Mouse (Mus musculus) bone marrow macrophage, adult 2 months (primary cell): Measurements from ENCODE around the gene Taar9.

Source experiments
- CTCF ChIP-seq: IDR thresholded peaks from 2 replicates; pipeline ENCODE4 v1.5.1; 2012; ENCODE audit warnings: low read depth, mild to moderate bottlenecking, low read length, moderate library complexity
- POLR2A ChIP-seq: IDR thresholded peaks from 2 replicates; pipeline ENCODE4 v1.6.1; 2012; ENCODE audit warnings: mild to moderate bottlenecking, low read depth, low read length, borderline replicate concordance

GRCm38 (mm10) chr10:24058986-24059385 is 50.3 kb downstream of the Taar9 start:
- no peak for TF ChIP-seq CTCF
- no peak for TF ChIP-seq POLR2A
